ENCODE assay signal across 9 mouse cellular contexts in the genomic region with DNA sequence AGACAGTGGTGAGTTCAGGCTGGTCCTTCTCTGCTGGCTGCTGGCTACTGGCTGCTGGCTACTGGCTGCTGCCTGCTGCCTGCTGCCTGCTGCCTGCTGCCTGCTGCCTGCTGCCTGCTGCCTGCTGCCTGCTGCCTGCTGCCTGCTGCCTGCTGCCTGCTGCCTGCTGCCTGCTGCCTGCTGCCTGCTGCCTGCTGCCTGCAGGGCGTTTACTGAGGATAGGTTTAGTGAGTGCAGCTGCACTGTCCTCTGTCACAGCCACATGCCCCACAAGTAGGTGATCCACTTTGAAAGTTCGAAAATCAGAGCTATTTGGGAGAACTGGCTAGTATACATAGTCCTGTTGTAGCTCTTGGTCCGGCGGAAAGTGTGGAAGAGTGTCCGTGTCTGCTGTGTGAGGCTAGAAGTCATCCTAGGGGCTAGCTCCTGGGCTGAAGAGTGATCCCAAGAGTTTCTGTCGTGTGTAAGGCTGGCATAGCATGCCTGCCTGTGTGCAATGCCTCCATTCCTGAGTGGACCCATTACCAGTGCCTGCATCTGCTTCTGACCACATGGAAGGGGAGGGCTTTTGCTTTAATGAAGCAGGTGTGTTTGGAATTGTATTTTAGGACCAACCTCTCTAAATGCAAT. TPM values are rescaled to one million over a fixed set of nuclear protein-coding genes. Genes with fewer than 3 reads are reported as not detected.
DNase-seq lines count a peak whose midpoint lies in the region; ATAC-seq lines count a peak whose summit lies in the region.
"Had no signal": no experiment of that assay in that cellular context is flagged by ENCODE, and none has a peak within 500 bp of the region (broad histone marks: within the 10 kb centered on the region; RNA-seq: fewer than 3 reads in every experiment).

No protein-coding gene starts in this region.

- 0 out of 2 replicates have a peak overlapping the region, but pooled peaks have one; percentile 16 for H3K27ac ChIP-seq in hindbrain, embryonic 10.5 days
- no peak overlapping the region for H3K27ac ChIP-seq in hindbrain, embryonic 11.5 days (ENCODE audit: low read depth, low read length)
- peak overlapping the region; percentile 52; the same call in 1 of the 2 replicates for H3K27ac ChIP-seq in limb, embryonic 13.5 days

- H3K4me3 ChIP-seq in hindbrain, embryonic 10.5 days = no peak overlapping the region
- H3K4me3 ChIP-seq in hindbrain, embryonic 11.5 days (ENCODE audit: low read depth, low read length) = no peak overlapping the region
- no peak overlapping the region for H3K4me3 ChIP-seq in limb, embryonic 13.5 days
- H3K4me3 ChIP-seq: midbrain, embryonic 15.5 days had no signal

- no peak overlapping the region for H3K9ac ChIP-seq in hindbrain, embryonic 11.5 days (ENCODE audit: low read depth, low read length)
- H3K9ac ChIP-seq in limb, embryonic 13.5 days = no peak overlapping the region
- H3K9ac ChIP-seq: midbrain, embryonic 15.5 days had no signal

- peaks cover 12% of the 10 kb centered on the region; the same call in 1 of the 2 replicates for H3K36me3 ChIP-seq in hindbrain, embryonic 10.5 days
- no peaks in the 10 kb centered on the region for H3K36me3 ChIP-seq in hindbrain, embryonic 11.5 days (ENCODE audit: control insufficient read depth, insufficient read depth, low read length)
- peaks cover 13% of the 10 kb centered on the region for H3K36me3 ChIP-seq in limb, embryonic 13.5 days
- H3K36me3 ChIP-seq: midbrain, embryonic 15.5 days had no signal

- 77% methylated on average over 6 of the region's 6 CpGs for WGBS in hindbrain, embryonic 10.5 days
- 72% methylated on average over 6 of the region's 6 CpGs for WGBS in hindbrain, embryonic 11.5 days
- WGBS in limb, embryonic 13.5 days = 71% methylated on average over 6 of the region's 6 CpGs

- H3K4me2 ChIP-seq in hindbrain, embryonic 11.5 days (replicated peaks; ENCODE audit: low read depth, low read length) = no peak overlapping the region
- H3K4me2 ChIP-seq in limb, embryonic 13.5 days (replicated peaks) = no peak overlapping the region

- no peaks in the 10 kb centered on the region for H3K9me3 ChIP-seq in hindbrain, embryonic 10.5 days
- H3K9me3 ChIP-seq in hindbrain, embryonic 11.5 days (ENCODE audit: control insufficient read depth, low read length) = no peaks in the 10 kb centered on the region
- H3K9me3 ChIP-seq in limb, embryonic 13.5 days = no peaks in the 10 kb centered on the region
- H3K9me3 ChIP-seq: midbrain, embryonic 15.5 days had no signal

- H3K27me3 ChIP-seq in hindbrain, embryonic 10.5 days (ENCODE audit: insufficient read depth, poor library complexity, severe bottlenecking) = no peaks in the 10 kb centered on the region
- no peaks in the 10 kb centered on the region for H3K27me3 ChIP-seq in hindbrain, embryonic 11.5 days (ENCODE audit: control insufficient read depth, insufficient read depth, low read length)
- no peaks in the 10 kb centered on the region for H3K27me3 ChIP-seq in limb, embryonic 13.5 days
- H3K27me3 ChIP-seq: midbrain, embryonic 15.5 days had no signal

- DNase-seq in hindbrain, embryonic 10.5 days (ENCODE audit: low spot score) = no peak
- DNase-seq in hindbrain, embryonic 11.5 days (ENCODE audit: low spot score) = no peak
- DNase-seq in thymus, postnatal 0 days (ENCODE audit: low spot score) = peak; percentile 19
- no peak for DNase-seq in thymus, adult 18-20 months
- peak; percentile 57 for DNase-seq in thymus, postnatal 4 days
- DNase-seq in ovary, adult 18-20 months (ENCODE audit: low spot score) = no peak

- H3K4me1 ChIP-seq in hindbrain, embryonic 10.5 days (replicated peaks) = peaks cover 14% of the 10 kb centered on the region
- H3K4me1 ChIP-seq in hindbrain, embryonic 11.5 days (replicated peaks; ENCODE audit: control insufficient read depth, insufficient read depth, low read length) = 0 out of 2 replicates have a peak, but pooled peaks cover 2% of the 10 kb centered on the region
- H3K4me1 ChIP-seq in limb, embryonic 13.5 days = peaks cover 20% of the 10 kb centered on the region; the same call in 1 of the 2 replicates

- ATAC-seq in hindbrain, embryonic 11.5 days (ENCODE audit: low FRiP score) = no peak
- no peak for ATAC-seq in limb, embryonic 13.5 days (ENCODE audit: low FRiP score, low read depth)
- no peak for ATAC-seq in megakaryocyte-erythroid progenitor cell, adult 5-6 weeks (replicated peaks; ENCODE audit: low FRiP score, low TSS enrichment, poor library complexity, severe bottlenecking)
- ATAC-seq: midbrain, embryonic 15.5 days had no signal

RNA-seq across cellular contexts. Expression of a gene that starts 45.2 kb away (rescaled TPM):
- polyA plus RNA-seq in hindbrain, embryonic 10.5 days (2016; fragmentation: Nextera tagmentation; extraction: Ambion mirVana) = 12.7 and 14.5 TPM in 2 replicates
- 20.7 and 22.5 TPM in 2 replicates for polyA plus RNA-seq in hindbrain, embryonic 11.5 days (2014; fragmentation: Nextera tagmentation; extraction: Ambion mirVana)
- polyA plus RNA-seq in thymus, postnatal 0 days (2015; fragmentation: Nextera tagmentation; extraction: Ambion mirVana) = 15.4 and 15.9 TPM in 2 replicates
- 27.6 and 28.3 TPM in 2 replicates for polyA plus RNA-seq in limb, embryonic 13.5 days (2015; fragmentation: Nextera tagmentation; extraction: Ambion mirVana)
- total RNA-seq in megakaryocyte-erythroid progenitor cell, adult 5-6 weeks (2014; fragmentation: Nextera tagmentation) = 25.8 and 28.9 TPM in 2 replicates
- 16.5 and 20.0 TPM in 2 replicates for total RNA-seq in megakaryocyte-erythroid progenitor cell, adult 5-6 weeks (2017)

RNA-seq across cellular contexts. Expression of a gene that starts 54.8 kb away (rescaled TPM):
- polyA plus RNA-seq in hindbrain, embryonic 10.5 days (2016; fragmentation: Nextera tagmentation; extraction: Ambion mirVana) = 1.6 and 2.4 TPM in 2 replicates
- 1.3 and 1.8 TPM in 2 replicates for polyA plus RNA-seq in hindbrain, embryonic 11.5 days (2014; fragmentation: Nextera tagmentation; extraction: Ambion mirVana)
- polyA plus RNA-seq in thymus, postnatal 0 days (2015; fragmentation: Nextera tagmentation; extraction: Ambion mirVana) = 4.2 and 4.5 TPM in 2 replicates
- 1.8 and 1.9 TPM in 2 replicates for polyA plus RNA-seq in limb, embryonic 13.5 days (2015; fragmentation: Nextera tagmentation; extraction: Ambion mirVana)
- total RNA-seq in megakaryocyte-erythroid progenitor cell, adult 5-6 weeks (2014; fragmentation: Nextera tagmentation) = 2.0 and 3.6 TPM in 2 replicates
- total RNA-seq in megakaryocyte-erythroid progenitor cell, adult 5-6 weeks (2017) = 1.5 and 1.8 TPM in 2 replicates

Comparison
In these comparisons a context has a peak if more than half of its experiments do, and no peak if none do; other contexts are left out.
1. DNase-seq: peak in thymus, postnatal 0 days (single experiment) and thymus, postnatal 4 days (single experiment); none in hindbrain, embryonic 10.5 days (single experiment), hindbrain, embryonic 11.5 days (single experiment), thymus, adult 18-20 months (0 of 2) and ovary, adult 18-20 months (single experiment).